Mouse (Mus musculus) liver, postnatal 0 days (tissue): Measurements from ENCODE around the gene Dnajc6.

Source experiments
- CTCF ChIP-seq: sonication (generic); IDR thresholded peaks from 2 replicates; pipeline ENCODE4 v1.5.1; 2016; ENCODE audit warnings: antibody characterized with exemption, low read depth
- EP300 ChIP-seq: IDR thresholded peaks from 2 replicates; pipeline ENCODE4 v1.6.1; 2016; ENCODE audit warnings: antibody characterized with exemption, low read depth, mild to moderate bottlenecking

DNA sequence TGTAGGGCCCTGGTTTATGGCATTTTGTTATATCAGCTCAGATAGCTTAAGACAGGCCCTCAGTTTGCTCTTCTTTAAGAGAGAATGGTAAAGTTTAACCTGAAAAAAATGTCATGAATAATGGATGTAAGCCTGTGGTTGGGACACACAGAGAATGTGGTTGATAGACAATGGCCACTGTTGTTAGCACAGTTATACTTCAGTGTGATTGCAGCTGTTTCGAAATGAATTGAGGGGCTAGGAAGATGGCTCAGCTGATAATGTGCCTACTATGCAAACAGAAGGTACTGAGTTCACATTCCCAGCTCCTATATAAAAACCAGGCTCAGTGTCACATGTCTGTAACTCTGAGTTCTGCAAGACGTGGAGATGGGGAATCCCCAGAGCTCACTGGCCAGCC is 86.4 kb downstream of the Dnajc6 start:
- no peak for TF ChIP-seq EP300
- no peak for TF ChIP-seq CTCF
